Mouse (Mus musculus): ENCODE data around the gene Adarb1. TPM values are rescaled to one million over a fixed set of nuclear protein-coding genes. Genes with fewer than 3 reads are reported as not detected.

The Adarb1 gene
- total RNA-seq, 1 experiment: 6.3 TPM

DNA sequence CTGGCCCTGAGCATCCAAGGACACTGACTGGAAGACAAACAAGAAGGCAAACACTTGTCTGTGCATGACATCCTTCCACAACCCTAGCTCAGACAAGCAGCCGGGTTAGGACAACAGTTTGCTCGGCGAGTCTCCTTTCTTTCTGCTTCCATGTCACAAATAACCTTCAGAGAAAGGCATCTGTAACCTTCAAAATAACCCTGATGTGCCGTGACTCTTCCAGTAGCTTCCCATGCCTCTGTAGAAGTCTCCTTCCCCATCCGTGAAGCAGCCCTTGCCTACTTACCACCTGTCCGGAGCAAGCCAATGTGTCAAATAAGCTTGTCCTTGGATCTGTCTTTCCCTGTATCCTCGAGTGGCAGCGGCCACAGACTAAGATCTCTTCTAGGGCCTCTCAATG lies 112.3 kb downstream of the Adarb1 start:
- Histone ChIP-seq H3K36me3 (ENCODE audit: control insufficient read depth, insufficient read depth, low read length, poor library complexity, severe bottlenecking) (peaks cover 1% of the 10 kb centered on the region; the same call in 1 of the 2 replicates), H3K4me1 (ENCODE audit: control insufficient read depth in 2 of 2, insufficient read depth in 2 of 2, low read length in 2 of 2, poor library complexity in 1 of 2) (peaks cover 0 to 5% of the 10 kb centered on the region in 2 experiments; a peak in 2 of 4 replicates), H3K9ac (ENCODE audit: insufficient read depth, low read depth, low read length, poor library complexity, severe bottlenecking) (no peak overlapping the region), H3K4me3 (ENCODE audit: insufficient read depth in 1 of 2, low read depth in 1 of 2, low read length in 2 of 2, poor library complexity in 1 of 2, severe bottlenecking in 1 of 2) (no peak overlapping the region), H3K27ac (ENCODE audit: insufficient read depth, low read depth, low read length, poor library complexity, severe bottlenecking) (no peak overlapping the region), H3K9me3 (ENCODE audit: control insufficient read depth, insufficient read depth, low read depth, low read length) (no peaks in the 10 kb centered on the region)
- TF ChIP-seq HCFC1 (IDR thresholded peaks at IDR 0.05; ENCODE audit: borderline replicate concordance, insufficient read depth, low read length) (no peak), ZNF384 (IDR thresholded peaks at IDR 0.05; ENCODE audit: low read depth, low read length) (no peak), ZC3H11A (IDR thresholded peaks at IDR 0.05; ENCODE audit: borderline replicate concordance, low read depth, low read length) (no peak), MAFK (IDR thresholded peaks at IDR 0.05; ENCODE audit: insufficient read depth, low read depth, low read length) (no peak), CHD2 (IDR thresholded peaks at IDR 0.05; ENCODE audit: low read depth, low read length) (no peak)
- in situ Hi-C loops (cut with MboI; ENCODE audit: low sequenced_read_pairs in 2 of 2, unreplicated experiment in 2 of 2): no loop called here
- no peak for DNase-seq (ENCODE audit: low read depth, low spot score)

DNA sequence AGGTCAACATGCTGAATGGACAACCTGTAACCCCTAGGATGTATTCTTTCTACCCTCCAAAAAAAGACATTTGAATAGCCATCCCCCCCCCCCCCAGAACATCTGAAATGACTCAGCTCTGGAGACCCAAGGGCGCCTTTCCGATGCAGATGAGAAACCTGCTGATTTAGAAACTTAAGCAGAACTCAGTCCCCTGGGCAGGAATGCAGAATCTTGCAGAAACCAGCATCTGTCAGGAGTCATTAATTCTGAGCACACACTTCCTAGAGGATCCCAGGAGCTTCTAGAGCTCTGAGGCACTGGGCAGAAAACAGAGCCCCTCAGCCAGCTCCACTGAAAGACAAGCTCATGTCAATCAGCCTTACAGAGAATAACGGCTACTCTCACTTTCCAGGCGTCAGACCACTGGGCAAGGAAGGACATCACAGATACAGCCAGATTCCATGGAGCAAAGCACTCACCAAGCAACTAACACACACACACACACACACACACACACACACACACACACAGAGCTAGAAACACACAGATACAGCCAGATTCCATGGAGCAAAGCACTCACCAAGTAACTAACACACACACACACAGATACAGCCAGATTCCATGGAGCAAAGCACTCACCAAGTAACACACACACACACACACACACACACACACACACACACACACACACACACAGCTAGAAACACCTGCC lies 113.1 kb downstream of the Adarb1 start:
- Histone ChIP-seq H3K27ac (ENCODE audit: insufficient read depth, low read depth, low read length, poor library complexity, severe bottlenecking) (no peak overlapping the region), H3K9ac (ENCODE audit: insufficient read depth, low read depth, low read length, poor library complexity, severe bottlenecking) (no peak overlapping the region), H3K4me3 (ENCODE audit: insufficient read depth in 1 of 2, low read depth in 1 of 2, low read length in 2 of 2, poor library complexity in 1 of 2, severe bottlenecking in 1 of 2) (no peak overlapping the region), H3K9me3 (ENCODE audit: control insufficient read depth, insufficient read depth, low read depth, low read length) (no peaks in the 10 kb centered on the region), H3K36me3 (ENCODE audit: control insufficient read depth, insufficient read depth, low read length, poor library complexity, severe bottlenecking) (no peaks in the 10 kb centered on the region; the same call in 1 of the 2 replicates), H3K4me1 (ENCODE audit: control insufficient read depth in 2 of 2, insufficient read depth in 2 of 2, low read length in 2 of 2, poor library complexity in 1 of 2) (peaks cover 0 to 6% of the 10 kb centered on the region in 2 experiments; a peak in 2 of 4 replicates)
- in situ Hi-C loops (cut with MboI; ENCODE audit: low sequenced_read_pairs in 2 of 2, unreplicated experiment in 2 of 2): no loop called here
- no peak for TF ChIP-seq MAFK (IDR thresholded peaks at IDR 0.05; ENCODE audit: insufficient read depth, low read depth, low read length)
- TF ChIP-seq ZC3H11A (IDR thresholded peaks at IDR 0.05; ENCODE audit: borderline replicate concordance, low read depth, low read length): no peak
- TF ChIP-seq ZNF384 (IDR thresholded peaks at IDR 0.05; ENCODE audit: low read depth, low read length): no peak
- TF ChIP-seq CHD2 (IDR thresholded peaks at IDR 0.05; ENCODE audit: low read depth, low read length): no peak
- TF ChIP-seq HCFC1 (IDR thresholded peaks at IDR 0.05; ENCODE audit: borderline replicate concordance, insufficient read depth, low read length): no peak
- DNase-seq (ENCODE audit: low read depth, low spot score): no peak

DNA sequence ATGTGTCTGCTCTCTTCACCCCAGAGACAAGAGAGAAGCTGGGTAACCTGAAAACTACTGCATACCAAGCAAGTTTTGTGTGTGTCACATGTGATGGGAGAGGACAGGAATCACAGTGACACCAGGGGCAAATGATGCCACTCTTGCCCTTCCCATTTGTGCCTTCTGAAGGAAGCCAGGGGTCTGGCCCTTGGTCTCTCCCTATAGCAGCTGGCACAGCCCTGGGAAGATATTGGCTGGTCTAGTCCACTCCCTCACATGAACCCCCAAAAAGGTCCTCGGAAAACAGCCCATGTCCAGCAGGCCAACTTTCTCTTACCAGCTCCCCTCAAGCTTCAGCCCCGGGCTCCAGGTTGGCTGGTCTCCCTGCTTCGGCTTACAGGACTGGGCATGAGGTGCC lies 113.7 kb downstream of the Adarb1 start:
- TF ChIP-seq ZC3H11A (IDR thresholded peaks at IDR 0.05; ENCODE audit: borderline replicate concordance, low read depth, low read length): no peak
- TF ChIP-seq MAFK (IDR thresholded peaks at IDR 0.05; ENCODE audit: insufficient read depth, low read depth, low read length): no peak
- no peak for TF ChIP-seq HCFC1 (IDR thresholded peaks at IDR 0.05; ENCODE audit: borderline replicate concordance, insufficient read depth, low read length)
- no peak for TF ChIP-seq CHD2 (IDR thresholded peaks at IDR 0.05; ENCODE audit: low read depth, low read length)
- no peak for TF ChIP-seq ZNF384 (IDR thresholded peaks at IDR 0.05; ENCODE audit: low read depth, low read length)
- H3K4me3 ChIP-seq (ENCODE audit: insufficient read depth in 1 of 2, low read depth in 1 of 2, low read length in 2 of 2, poor library complexity in 1 of 2, severe bottlenecking in 1 of 2): no peak overlapping the region
- H3K9me3 ChIP-seq (ENCODE audit: control insufficient read depth, insufficient read depth, low read depth, low read length): no peaks in the 10 kb centered on the region
- in situ Hi-C loops (cut with MboI; ENCODE audit: low sequenced_read_pairs in 2 of 2, unreplicated experiment in 2 of 2): no loop called here
- no peak overlapping the region; the same call in 1 of the 2 replicates for H3K27ac ChIP-seq (ENCODE audit: insufficient read depth, low read depth, low read length, poor library complexity, severe bottlenecking)
- peaks cover 0 to 6% of the 10 kb centered on the region in 2 experiments; a peak in 2 of 4 replicates for H3K4me1 ChIP-seq (ENCODE audit: control insufficient read depth in 2 of 2, insufficient read depth in 2 of 2, low read length in 2 of 2, poor library complexity in 1 of 2)
- no peak for DNase-seq (ENCODE audit: low read depth, low spot score)
- no peaks in the 10 kb centered on the region; the same call in 1 of the 2 replicates for H3K36me3 ChIP-seq (ENCODE audit: control insufficient read depth, insufficient read depth, low read length, poor library complexity, severe bottlenecking)
- H3K9ac ChIP-seq (ENCODE audit: insufficient read depth, low read depth, low read length, poor library complexity, severe bottlenecking): no peak overlapping the region

DNA sequence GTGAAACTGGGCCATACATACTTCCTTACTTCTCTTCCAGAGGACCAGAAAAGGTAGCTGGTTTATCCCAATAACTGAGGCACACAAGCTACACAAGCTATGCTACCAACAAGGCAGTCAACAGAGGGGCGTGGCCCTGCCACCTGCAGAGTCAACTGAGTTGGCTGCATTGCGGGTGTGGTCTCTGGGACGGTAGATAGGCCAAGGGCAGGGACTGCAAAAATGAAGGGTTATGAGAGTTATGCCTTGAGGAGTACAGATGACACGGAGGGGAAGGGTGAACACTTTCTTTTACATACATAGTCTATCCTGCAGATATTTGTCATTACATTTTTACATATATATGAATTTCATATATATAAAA lies 117.2 kb downstream of the Adarb1 start:
- in situ Hi-C loops (cut with MboI; ENCODE audit: low sequenced_read_pairs in 2 of 2, unreplicated experiment in 2 of 2): no loop called here
- H3K4me1 ChIP-seq (ENCODE audit: control insufficient read depth in 2 of 2, insufficient read depth in 2 of 2, low read length in 2 of 2, poor library complexity in 1 of 2): peaks cover 0 to 6% of the 10 kb centered on the region in 2 experiments; a peak in 2 of 4 replicates
- no peak overlapping the region for H3K27ac ChIP-seq (ENCODE audit: insufficient read depth, low read depth, low read length, poor library complexity, severe bottlenecking)
- no peak overlapping the region for H3K4me3 ChIP-seq (ENCODE audit: insufficient read depth in 1 of 2, low read depth in 1 of 2, low read length in 2 of 2, poor library complexity in 1 of 2, severe bottlenecking in 1 of 2)
- no peak overlapping the region for H3K9ac ChIP-seq (ENCODE audit: insufficient read depth, low read depth, low read length, poor library complexity, severe bottlenecking)
- DNase-seq (ENCODE audit: low read depth, low spot score): no peak
- no peaks in the 10 kb centered on the region for H3K9me3 ChIP-seq (ENCODE audit: control insufficient read depth, insufficient read depth, low read depth, low read length)
- TF ChIP-seq CHD2 (IDR thresholded peaks at IDR 0.05; ENCODE audit: low read depth, low read length): no peak
- TF ChIP-seq MAFK (IDR thresholded peaks at IDR 0.05; ENCODE audit: insufficient read depth, low read depth, low read length): no peak
- no peak for TF ChIP-seq ZNF384 (IDR thresholded peaks at IDR 0.05; ENCODE audit: low read depth, low read length)
- TF ChIP-seq HCFC1 (IDR thresholded peaks at IDR 0.05; ENCODE audit: borderline replicate concordance, insufficient read depth, low read length): no peak
- TF ChIP-seq ZC3H11A (IDR thresholded peaks at IDR 0.05; ENCODE audit: borderline replicate concordance, low read depth, low read length): no peak
- no peaks in the 10 kb centered on the region; the same call in 1 of the 2 replicates for H3K36me3 ChIP-seq (ENCODE audit: control insufficient read depth, insufficient read depth, low read length, poor library complexity, severe bottlenecking)

Measured in ES-E14 (cell line).